Mouse (Mus musculus) olfactory bulb, adult 2 months (tissue): ENCODE measurements around the gene Sema7a.

Experiments
- CTCF ChIP-seq: fragments of 200-500 bp; IDR thresholded peaks from 2 replicates; pipeline ENCODE4 v1.5.1; 2012; ENCODE audit warnings: low read depth, mild to moderate bottlenecking, low read length, moderate library complexity; ENCODE audit not compliant: insufficient read depth
- POLR2A ChIP-seq: fragments of 200-500 bp; IDR thresholded peaks from 2 replicates; pipeline ENCODE4 v1.6.1; 2012; ENCODE audit warnings: mild to moderate bottlenecking, low read depth, low read length, moderate library complexity; ENCODE audit not compliant: insufficient read depth

GRCm38 (mm10) chr9:57949102-57949704 lies 9.3 kb downstream of the Sema7a start:
- no peak for TF ChIP-seq CTCF
- TF ChIP-seq POLR2A, result no peak
